Mouse (Mus musculus): ENCODE data around the gene Phlpp2.

- TF ChIP-seq POLR2A (IDR thresholded peaks at IDR 0.05; ENCODE audit: low read depth, low read length) (no peak), CTCF (IDR thresholded peaks at IDR 0.05; ENCODE audit: borderline replicate concordance, insufficient read depth, low read length) (no peak)
Observed at GRCm38 (mm10) chr8:109957167-109958028, 89.1 kb downstream of the Phlpp2 start.
